Mouse (Mus musculus) thymus, adult 2 months (tissue): ENCODE results near the gene Srbd1.

Source experiments
- CTCF ChIP-seq: fragments of 200-500 bp; IDR thresholded peaks from 2 replicates; pipeline ENCODE4 v1.5.1; 2012; ENCODE audit warnings: mild to moderate bottlenecking, control low read depth, low read length, moderate library complexity, borderline replicate concordance; ENCODE audit not compliant: control insufficient read depth, poor library complexity, insufficient read depth; ENCODE audit errors: extremely low read depth
- POLR2A ChIP-seq: fragments of 200-500 bp; IDR thresholded peaks from 2 replicates; pipeline ENCODE4 v1.6.1; 2012; ENCODE audit warnings: mild to moderate bottlenecking, low read length, control low read depth, moderate library complexity; ENCODE audit not compliant: control insufficient read depth, poor library complexity, insufficient read depth; ENCODE audit errors: extremely low read depth

DNA sequence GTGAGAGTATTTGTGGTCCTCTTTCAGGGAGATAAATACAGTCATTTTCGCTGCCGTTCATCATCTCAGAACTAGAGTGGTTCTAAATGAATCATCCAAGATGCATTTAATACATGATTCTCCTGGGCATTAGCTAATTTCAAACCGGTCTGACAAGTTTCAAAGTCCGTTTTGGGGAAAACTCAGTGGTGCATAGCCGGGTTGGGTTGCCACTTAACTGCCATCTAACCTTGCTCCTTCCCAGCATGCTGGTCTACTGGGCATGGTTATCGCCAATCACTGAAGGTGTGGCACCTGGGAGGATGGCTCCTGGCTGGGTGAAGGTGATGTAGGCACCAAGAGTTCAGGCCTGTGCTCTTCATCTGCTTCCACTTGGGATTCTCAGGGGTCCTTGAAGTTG lies 49.0 kb upstream of the Srbd1 start:
- TF ChIP-seq CTCF, result no peak
- TF ChIP-seq POLR2A, result no peak
